Mouse (Mus musculus): ENCODE measurements around the gene Wnt1. TPM values are rescaled to one million over a fixed set of nuclear protein-coding genes. Genes with fewer than 3 reads are reported as not detected.

Wnt1 gene
- polyA plus RNA-seq, 1 experiment from 2014 or later, result not detected

DNA sequence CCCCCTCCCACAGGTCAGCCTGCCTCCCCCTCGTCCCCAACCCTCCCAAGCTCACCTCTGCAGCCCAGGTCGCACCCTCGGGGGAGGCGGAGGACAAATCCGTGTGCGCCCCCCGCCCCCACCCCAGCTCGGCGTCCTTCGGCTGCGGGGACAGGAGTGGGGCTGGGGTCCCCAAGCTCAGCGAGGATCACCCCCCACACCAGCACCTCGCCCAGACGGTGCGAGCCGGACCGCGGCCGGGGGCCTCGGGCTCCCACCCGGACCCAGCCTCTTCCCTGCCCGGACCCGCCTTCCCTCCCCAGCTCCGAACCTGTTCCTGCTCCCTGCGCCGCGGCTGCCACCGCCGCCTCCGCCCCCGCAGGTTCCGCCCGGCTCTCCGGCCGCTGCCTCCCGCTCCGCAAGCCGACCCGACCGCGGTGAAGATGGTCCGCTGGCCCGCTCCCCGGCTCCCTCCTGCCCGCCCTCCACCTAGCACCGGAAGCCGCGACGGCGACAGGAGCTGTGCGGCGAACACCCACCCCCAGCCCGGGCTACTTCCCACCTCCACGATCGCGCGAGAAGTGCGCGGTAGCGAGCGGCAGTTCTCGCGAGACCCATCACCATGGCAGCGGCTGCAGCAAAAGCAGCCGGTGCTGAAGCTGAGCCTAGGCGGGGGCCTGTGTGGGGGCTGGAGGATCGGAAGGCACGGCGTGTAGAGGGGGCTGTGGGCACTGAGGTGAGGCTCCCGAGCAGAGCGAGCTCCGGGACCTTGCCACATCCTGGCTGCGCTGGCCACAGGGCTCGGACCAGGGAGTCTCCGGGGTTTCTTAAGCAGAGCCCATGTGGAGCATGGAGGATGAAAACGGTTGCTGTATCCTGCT, 26.8 kb upstream of the Wnt1 start, which contains the start of gene Arf3:
Arf3 (minus strand) TSS at position 545 of the 860 bp plus-strand sequence.
- peak within 1 kb of the TSS; percentile 87 for H3K4me2 ChIP-seq
- WGBS, result under 1% methylated on average over 75 of the region's 76 CpGs

DNA sequence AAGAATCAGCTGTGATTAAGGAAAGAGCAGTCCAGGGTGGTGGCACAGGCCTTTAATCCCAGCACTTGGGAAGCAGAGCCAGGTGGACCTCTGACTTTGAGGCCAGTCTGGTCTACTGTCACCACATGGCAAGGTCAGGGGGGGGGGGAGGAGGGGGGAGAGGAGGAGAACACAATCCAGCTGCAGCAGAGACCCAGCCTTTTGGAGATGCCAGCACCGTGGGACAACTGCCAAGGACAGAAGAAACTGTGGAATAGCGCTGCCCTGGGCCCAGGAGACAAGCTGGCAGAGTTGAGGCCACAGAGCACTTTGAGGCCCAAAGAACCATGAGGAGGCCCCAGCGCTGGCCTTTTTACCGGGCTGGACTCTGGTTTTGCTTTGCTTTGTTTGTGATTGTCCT, 23.7 kb upstream of the Wnt1 start:
- Histone ChIP-seq H3K4me1 (replicated peaks) (peaks cover 16% of the 10 kb centered on the region), H3K27ac (ENCODE audit: poor library complexity, severe bottlenecking) (no peak overlapping the region), H3K36me3 (no peaks in the 10 kb centered on the region), H3K9me3 (replicated peaks) (no peaks in the 10 kb centered on the region), H3K9ac (no peak overlapping the region), H3K27me3 (replicated peaks) (peaks cover 43% of the 10 kb centered on the region), H3K4me3 (no peak overlapping the region), H3K4me2 (no peak overlapping the region)
- 66% methylated on average over 4 of the region's 4 CpGs for WGBS
- ATAC-seq (ENCODE audit: insufficient number of reproducible peaks, low FRiP score), result no peak

More for the DNA sequence above, 26.8 kb upstream of the Wnt1 start, which contains the start of gene Arf3:
- Histone ChIP-seq H3K4me3 (peak within 1 kb of the TSS; percentile 87), H3K36me3 (peaks cover 22% of the 10 kb centered on the region), H3K9me3 (replicated peaks) (no peaks in the 10 kb centered on the region), H3K27me3 (replicated peaks) (peaks cover 16% of the 10 kb centered on the region), H3K9ac (peak within 1 kb of the TSS; percentile 90), H3K27ac (ENCODE audit: poor library complexity, severe bottlenecking) (peak within 1 kb of the TSS; percentile 66), H3K4me1 (replicated peaks) (peaks cover 16% of the 10 kb centered on the region)
- ATAC-seq (ENCODE audit: insufficient number of reproducible peaks, low FRiP score), result peak; percentile 95

DNA sequence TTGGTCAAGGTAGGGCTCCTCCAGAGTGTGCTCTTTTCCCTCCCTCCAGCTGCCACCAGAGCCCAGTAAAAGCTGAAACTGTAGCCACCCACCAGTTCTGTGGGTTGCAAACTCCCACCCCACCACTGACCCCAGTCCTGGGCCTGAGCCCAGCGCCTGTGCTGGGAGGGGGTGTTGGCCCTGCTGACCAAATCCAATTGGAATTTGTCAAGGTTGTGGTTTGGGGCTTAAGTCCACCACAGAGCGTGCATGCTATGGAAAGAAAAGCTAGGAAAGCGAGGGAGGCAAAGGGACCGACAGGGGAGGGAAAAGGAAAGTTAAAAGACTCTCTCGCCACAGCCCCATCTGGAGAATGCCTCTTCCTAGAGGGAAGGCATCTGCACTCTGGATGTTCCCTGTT, 21.4 kb upstream of the Wnt1 start:
- H3K36me3 ChIP-seq, result no peaks in the 10 kb centered on the region
- H3K4me1 ChIP-seq (replicated peaks), result peaks cover 10% of the 10 kb centered on the region
- no peak for ATAC-seq (ENCODE audit: insufficient number of reproducible peaks, low FRiP score)
- WGBS, result 22% methylated on average over 5 of the region's 5 CpGs
- no peaks in the 10 kb centered on the region for H3K9me3 ChIP-seq (replicated peaks)
- H3K4me2 ChIP-seq, result no peak overlapping the region
- no peak overlapping the region for H3K4me3 ChIP-seq
- H3K27ac ChIP-seq (ENCODE audit: poor library complexity, severe bottlenecking), result no peak overlapping the region
- peaks cover 65% of the 10 kb centered on the region for H3K27me3 ChIP-seq (replicated peaks)
- no peak overlapping the region for H3K9ac ChIP-seq

DNA sequence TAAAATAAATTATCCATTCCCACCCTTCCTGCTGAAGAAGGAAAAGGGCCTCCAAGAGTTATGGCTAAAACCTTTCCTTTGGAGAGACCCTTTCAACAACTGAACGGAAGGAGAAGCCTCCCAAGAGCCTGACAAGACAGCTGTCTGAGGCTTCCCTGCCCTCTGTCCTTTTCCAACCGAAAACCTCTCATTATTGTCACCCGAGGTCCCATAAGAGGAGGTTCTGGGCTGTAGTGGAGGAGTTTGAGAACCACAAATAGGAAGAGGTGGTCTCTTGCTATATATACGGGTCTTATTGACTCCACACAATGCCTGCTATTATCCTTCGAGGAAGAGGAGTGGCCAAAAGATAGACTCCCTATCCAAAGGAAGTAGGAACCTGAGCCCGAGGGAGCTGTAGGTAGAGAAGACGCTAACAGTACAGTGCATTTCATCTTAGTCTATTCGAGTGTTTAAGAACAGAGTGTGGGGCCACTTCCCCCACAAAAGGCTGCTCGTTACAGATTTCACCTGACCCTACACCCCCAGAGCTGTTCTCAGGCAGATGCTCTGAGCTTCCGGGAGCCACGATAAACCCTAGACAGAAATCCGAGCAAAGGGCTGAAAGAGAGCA, 17.7 kb upstream of the Wnt1 start:
- 6% methylated on average over 12 of the region's 12 CpGs for WGBS
- Histone ChIP-seq H3K4me3 (peak overlapping the region; percentile 41), H3K9me3 (replicated peaks) (no peaks in the 10 kb centered on the region; the same call in 1 of the 2 replicates), H3K27me3 (replicated peaks) (peaks cover 86% of the 10 kb centered on the region), H3K4me1 (replicated peaks) (peaks cover 14% of the 10 kb centered on the region), H3K36me3 (no peaks in the 10 kb centered on the region), H3K4me2 (peak overlapping the region; percentile 71), H3K9ac (peak overlapping the region; percentile 61), H3K27ac (ENCODE audit: poor library complexity, severe bottlenecking) (no peak overlapping the region)
- ATAC-seq (ENCODE audit: insufficient number of reproducible peaks, low FRiP score), result no peak

DNA sequence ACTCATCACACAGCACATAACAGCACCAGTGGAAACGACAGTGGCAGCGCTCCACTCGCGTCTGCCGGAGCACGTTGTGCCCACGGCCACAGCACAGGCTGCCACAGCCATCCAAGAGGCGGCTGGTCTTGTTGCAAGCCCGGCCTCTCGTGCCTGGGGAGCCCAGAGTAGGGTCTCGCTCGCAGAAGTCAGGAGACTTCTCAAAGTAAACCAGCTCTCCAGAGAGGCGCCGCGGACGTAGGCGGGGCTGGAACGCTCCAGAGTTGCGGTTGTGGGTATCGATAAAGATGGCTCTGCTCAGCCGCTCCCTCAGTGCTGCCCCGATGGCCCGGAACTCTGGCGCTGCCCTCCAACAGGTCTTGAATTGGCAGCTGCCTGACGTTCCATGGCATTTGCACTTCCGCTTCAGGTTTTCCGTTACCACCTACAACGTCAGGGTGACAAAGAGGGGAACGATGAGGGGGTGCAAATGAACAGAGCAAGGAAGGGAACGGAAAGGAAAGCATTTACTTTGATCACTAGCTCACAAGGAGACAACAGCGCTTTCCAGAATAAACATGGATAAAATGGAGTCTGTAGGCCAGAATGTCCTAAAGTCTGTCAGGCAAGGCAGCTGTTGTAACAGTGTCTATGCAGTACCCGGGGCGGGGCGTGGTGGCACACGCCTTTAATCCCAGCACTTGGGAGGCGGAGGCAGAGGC, 17.0 kb upstream of the Wnt1 start:
- Histone ChIP-seq H3K27me3 (replicated peaks) (peaks cover 93% of the 10 kb centered on the region), H3K9ac (peak overlapping the region; percentile 61), H3K4me2 (peak overlapping the region; percentile 71), H3K36me3 (no peaks in the 10 kb centered on the region), H3K9me3 (replicated peaks) (no peaks in the 10 kb centered on the region; the same call in 1 of the 2 replicates), H3K4me1 (replicated peaks) (peaks cover 22% of the 10 kb centered on the region), H3K27ac (ENCODE audit: poor library complexity, severe bottlenecking) (no peak overlapping the region), H3K4me3 (peak overlapping the region; percentile 41)
- no peak for ATAC-seq (ENCODE audit: insufficient number of reproducible peaks, low FRiP score)
- 3% methylated on average over 36 of the region's 36 CpGs for WGBS

DNA sequence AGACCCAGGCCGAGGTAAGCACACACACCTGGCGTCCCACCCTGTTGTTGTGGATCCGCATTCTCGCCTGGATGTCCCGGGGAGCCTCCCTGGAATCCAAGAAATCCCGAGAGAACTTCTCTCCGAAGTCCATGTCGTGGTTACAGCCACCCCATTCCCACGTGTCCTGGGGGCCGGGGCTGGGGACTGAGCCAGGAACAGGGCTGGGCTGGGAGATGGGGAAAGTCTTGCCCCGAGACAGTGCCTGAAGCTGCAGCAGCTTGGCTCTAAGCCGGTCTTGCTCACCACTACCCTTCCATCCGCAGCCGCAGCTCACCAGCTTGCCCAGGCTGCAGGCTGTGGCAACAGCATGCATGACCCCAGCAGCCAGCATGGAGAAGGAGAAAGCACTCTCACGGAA, 15.6 kb upstream of the Wnt1 start:
- Histone ChIP-seq H3K4me1 (replicated peaks) (peaks cover 36% of the 10 kb centered on the region), H3K36me3 (no peaks in the 10 kb centered on the region), H3K9me3 (replicated peaks) (no peaks in the 10 kb centered on the region; the same call in 1 of the 2 replicates), H3K4me2 (0 out of 2 replicates have a peak overlapping the region, but pooled peaks have one; percentile 0), H3K27me3 (replicated peaks) (peaks cover 94% of the 10 kb centered on the region), H3K27ac (ENCODE audit: poor library complexity, severe bottlenecking) (no peak overlapping the region), H3K9ac (no peak overlapping the region), H3K4me3 (0 out of 2 replicates have a peak overlapping the region, but pooled peaks have one; percentile 3)
- no peak for ATAC-seq (ENCODE audit: insufficient number of reproducible peaks, low FRiP score)
- 10% methylated on average over 15 of the region's 15 CpGs for WGBS

DNA sequence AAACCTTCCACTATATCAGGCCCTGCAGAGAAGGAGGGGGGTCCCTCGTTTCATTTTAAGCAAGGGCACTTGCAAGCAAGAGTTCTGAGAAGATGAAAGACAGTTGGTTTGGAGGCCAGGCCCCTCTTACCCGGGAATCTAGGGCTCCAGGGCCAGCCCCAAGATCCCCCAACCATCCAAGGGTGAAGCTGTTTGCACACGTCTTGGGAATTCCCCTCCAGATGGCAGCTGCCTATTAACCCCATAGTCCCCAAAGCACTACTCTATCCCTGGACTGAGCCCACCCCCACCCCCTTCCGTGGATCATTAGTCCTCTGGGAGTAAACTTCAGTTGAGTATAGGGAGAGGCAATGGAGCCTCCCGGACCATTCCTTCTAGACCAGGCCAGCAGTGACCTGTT, 14.1 kb upstream of the Wnt1 start:
- no peak for ATAC-seq (ENCODE audit: insufficient number of reproducible peaks, low FRiP score)
- WGBS, result 2% methylated on average over 5 of the region's 5 CpGs
- no peak overlapping the region for H3K4me3 ChIP-seq
- H3K27ac ChIP-seq (ENCODE audit: poor library complexity, severe bottlenecking), result no peak overlapping the region
- H3K9me3 ChIP-seq (replicated peaks), result no peaks in the 10 kb centered on the region; the same call in 1 of the 2 replicates
- H3K4me1 ChIP-seq (replicated peaks), result peaks cover 44% of the 10 kb centered on the region
- H3K36me3 ChIP-seq, result no peaks in the 10 kb centered on the region
- H3K9ac ChIP-seq, result no peak overlapping the region
- no peak overlapping the region for H3K4me2 ChIP-seq
- peaks cover 95% of the 10 kb centered on the region for H3K27me3 ChIP-seq (replicated peaks)

DNA sequence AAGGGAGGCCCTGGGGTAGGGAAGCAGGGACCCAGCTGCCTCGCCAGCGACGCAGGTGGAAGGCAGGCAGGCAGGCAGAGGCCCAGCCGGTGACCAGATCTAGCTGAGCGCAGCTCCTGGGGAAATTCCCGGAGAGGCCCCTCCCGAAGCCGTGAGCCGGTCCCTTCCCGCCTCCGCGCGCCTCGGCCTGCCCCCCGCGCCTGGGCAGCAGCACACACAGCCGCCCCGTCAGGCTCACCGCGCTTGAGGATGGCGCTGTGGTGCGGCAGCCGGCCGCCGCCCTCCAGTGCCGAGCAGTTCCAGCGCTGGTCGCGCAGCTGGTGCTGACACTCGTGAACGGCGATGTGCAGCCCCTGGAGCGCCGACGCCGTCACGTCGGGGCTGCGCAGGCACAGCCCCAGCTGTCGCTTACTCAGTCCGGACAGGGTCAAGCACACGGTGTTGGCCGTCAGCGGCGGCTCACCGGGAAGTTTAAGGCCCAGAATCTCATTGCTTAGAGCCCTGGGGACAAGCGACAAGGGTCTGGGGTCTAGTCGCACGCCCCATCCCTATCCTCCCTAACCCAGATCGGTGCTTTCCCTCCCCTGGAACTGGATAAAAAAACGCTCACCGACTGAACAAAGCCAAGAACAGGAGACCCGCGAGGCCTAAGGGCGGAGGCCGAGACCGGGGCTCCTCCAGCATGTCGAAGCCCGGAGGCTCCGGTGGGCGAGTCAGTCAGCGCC, 13.2 kb upstream of the Wnt1 start:
- Histone ChIP-seq H3K4me3 (peak overlapping the region; percentile 34), H3K36me3 (no peaks in the 10 kb centered on the region), H3K9me3 (replicated peaks) (no peaks in the 10 kb centered on the region; the same call in 1 of the 2 replicates), H3K9ac (peak overlapping the region; percentile 32; the same call in 1 of the 2 replicates), H3K27me3 (replicated peaks) (peaks cover 96% of the 10 kb centered on the region), H3K27ac (ENCODE audit: poor library complexity, severe bottlenecking) (no peak overlapping the region), H3K4me2 (peak overlapping the region; percentile 62), H3K4me1 (replicated peaks) (peaks cover 47% of the 10 kb centered on the region)
- 1% methylated on average over 62 of the region's 62 CpGs for WGBS
- ATAC-seq (ENCODE audit: insufficient number of reproducible peaks, low FRiP score), result no peak

DNA sequence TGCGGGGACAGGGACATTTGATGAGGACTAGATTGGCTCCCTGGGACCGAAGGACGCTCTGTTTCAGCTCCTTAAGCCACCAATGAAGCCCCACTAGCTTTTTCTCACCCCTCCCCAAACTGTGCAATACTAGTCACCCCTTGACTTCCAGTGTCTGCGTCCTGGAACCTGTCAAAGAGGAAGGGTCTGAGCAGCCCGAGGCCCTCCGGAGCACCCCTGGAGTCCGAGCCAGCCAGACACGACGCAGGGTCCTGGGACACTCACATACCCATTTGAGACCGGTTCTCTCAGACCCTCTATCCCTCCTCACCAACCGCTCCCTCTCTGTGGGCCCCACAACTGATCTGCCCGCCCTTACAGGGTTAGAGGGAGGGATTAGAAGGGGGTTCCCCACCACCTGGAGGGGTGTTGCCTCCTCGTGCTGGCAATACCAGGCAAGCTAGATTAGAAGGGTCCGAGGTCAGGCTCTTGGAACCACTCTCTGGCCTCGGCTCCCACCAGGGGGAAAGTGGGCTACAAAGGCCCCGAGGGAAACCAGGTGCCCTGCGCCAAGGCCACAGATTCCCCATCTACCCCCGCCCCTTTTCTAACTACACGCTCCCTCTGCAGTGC, 12.5 kb upstream of the Wnt1 start:
- WGBS, result 2% methylated on average over 19 of the region's 19 CpGs
- Histone ChIP-seq H3K9ac (0 out of 2 replicates have a peak overlapping the region, but pooled peaks have one; percentile 32), H3K4me2 (peak overlapping the region; percentile 69)

DNA sequence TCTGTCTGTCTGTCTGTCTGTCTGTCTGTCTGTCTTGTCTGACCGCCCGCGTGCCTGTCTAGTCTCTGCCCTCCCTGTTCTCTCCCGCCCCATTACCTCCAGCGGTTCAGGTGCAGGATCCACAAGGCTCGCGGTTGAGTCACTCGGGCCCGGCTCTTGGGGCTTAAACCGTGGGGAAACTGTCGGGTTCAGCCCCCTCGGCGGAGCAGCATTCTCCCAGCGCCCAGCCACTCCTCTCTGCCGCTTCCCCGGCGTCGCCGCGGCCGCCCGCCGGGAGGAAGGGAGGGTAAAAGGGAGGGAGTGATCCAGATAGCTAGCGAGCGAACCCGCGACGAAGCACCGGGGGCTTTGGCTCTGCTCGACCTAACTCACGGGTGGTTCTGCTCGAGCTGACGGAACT, 11.9 kb upstream of the Wnt1 start, which contains the start of gene Wnt10b:
Wnt10b (minus strand) TSS at position 389 of the 400 bp plus-strand sequence.
- no peak for ATAC-seq (ENCODE audit: insufficient number of reproducible peaks, low FRiP score)
- Histone ChIP-seq H3K27me3 (replicated peaks) (peaks cover 98% of the 10 kb centered on the region), H3K36me3 (no peaks in the 10 kb centered on the region), H3K9ac (peak within 1 kb of the TSS; percentile 60), H3K27ac (ENCODE audit: poor library complexity, severe bottlenecking) (no peak within 1 kb of the TSS), H3K4me1 (replicated peaks) (peaks cover 42% of the 10 kb centered on the region), H3K4me2 (peak within 1 kb of the TSS; percentile 69), H3K4me3 (peak within 1 kb of the TSS; percentile 41), H3K9me3 (replicated peaks) (no peaks in the 10 kb centered on the region; the same call in 1 of the 2 replicates)
- under 1% methylated on average over 31 of the region's 33 CpGs for WGBS

More for the DNA sequence above, 12.5 kb upstream of the Wnt1 start:
- Histone ChIP-seq H3K36me3 (no peaks in the 10 kb centered on the region), H3K9me3 (replicated peaks) (no peaks in the 10 kb centered on the region; the same call in 1 of the 2 replicates), H3K27me3 (replicated peaks) (peaks cover 96% of the 10 kb centered on the region), H3K4me3 (peak overlapping the region; percentile 41), H3K27ac (ENCODE audit: poor library complexity, severe bottlenecking) (no peak overlapping the region), H3K4me1 (replicated peaks) (peaks cover 46% of the 10 kb centered on the region)
- no peak for ATAC-seq (ENCODE audit: insufficient number of reproducible peaks, low FRiP score)
